Mouse (Mus musculus) forebrain, embryonic 13.5 days (tissue): ENCODE measurements around the gene Zfp423. TPM values are rescaled to one million over a fixed set of nuclear protein-coding genes. Genes with fewer than 3 reads are reported as not detected.
A peak's percentile ranks its signal among the peaks of the same experiment; 100 is the strongest.

Experiments used
- ATAC-seq: fragments of 200-750 bp; cut with Nextera tagmentation; 2 replicates; pipeline ENCODE4 v1.8.0; 2017
- H3K27ac ChIP-seq: fragments of 300-500 bp; sonication (generic); 2 replicates; pipeline ENCODE4 v1.5.1; 2015; ENCODE audit warnings: inconsistent platforms, mild to moderate bottlenecking, moderate library complexity
- H3K27me3 ChIP-seq: fragments of 300-500 bp; sonication (generic); 2 replicates; pipeline ENCODE4 v1.6.1; 2015; ENCODE audit warnings: mild to moderate bottlenecking, inconsistent platforms
- H3K36me3 ChIP-seq: fragments of 300-500 bp; sonication (generic); 2 replicates; pipeline ENCODE4 v1.6.1; 2015; ENCODE audit warnings: mild to moderate bottlenecking, inconsistent platforms; ENCODE audit not compliant: poor library complexity, severe bottlenecking
- H3K4me1 ChIP-seq: fragments of 300-500 bp; sonication (generic); 2 replicates; pipeline ENCODE4 v1.6.1; 2015; ENCODE audit warnings: inconsistent platforms
- H3K4me2 ChIP-seq: fragments of 300-500 bp; sonication (generic); 2 replicates; pipeline ENCODE4 v1.6.1; 2015; ENCODE audit warnings: inconsistent platforms, mild to moderate bottlenecking, moderate library complexity
- H3K4me3 ChIP-seq: fragments of 300-500 bp; sonication (generic); 2 replicates; pipeline ENCODE4 v1.5.1; 2015; ENCODE audit warnings: mild to moderate bottlenecking, inconsistent platforms
- H3K9ac ChIP-seq: fragments of 300-500 bp; sonication (generic); 2 replicates; pipeline ENCODE4 v1.6.1; 2015; ENCODE audit warnings: mild to moderate bottlenecking, inconsistent platforms
- H3K9me3 ChIP-seq: fragments of 300-500 bp; sonication (generic); replicated peaks from 2 replicates; pipeline ENCODE4 v1.6.1; 2016; ENCODE audit warnings: inconsistent platforms
- WGBS: fragments of 180-500 bp; shearing (Covaris S2); methylation state at CpG from one replicate; pipeline ENCODE4 v1.1.7; 2015; 5-methylcytosine and 5-hydroxymethylcytosine counted together
- polyA plus RNA-seq: library from polyadenylated mRNA; unstranded; fragments of >200 nt; fragmentation: Nextera tagmentation; extraction: Ambion mirVana; gene quantifications from 2 replicates; pipeline ENCODE4 v1.2.1, GENCODE M21; 2015

Gene Zfp423
- polyA plus RNA-seq, 1 experiment from 2014 or later, result 23.2 TPM

- no peaks in the 10 kb centered on the region for H3K27me3 ChIP-seq
- H3K27ac ChIP-seq, result peak overlapping the region; percentile 27
- H3K9ac ChIP-seq, result 0 out of 2 replicates have a peak overlapping the region, but pooled peaks have one; percentile 22
- H3K4me3 ChIP-seq, result no peak overlapping the region
- peak; percentile 92 for ATAC-seq
- peaks cover 30% of the 10 kb centered on the region for H3K4me1 ChIP-seq
- H3K36me3 ChIP-seq, result no peaks in the 10 kb centered on the region
- 50% methylated on average over 17 of the region's 17 CpGs for WGBS
- H3K4me2 ChIP-seq, result 0 out of 2 replicates have a peak overlapping the region, but pooled peaks have one; percentile 12
- no peaks in the 10 kb centered on the region for H3K9me3 ChIP-seq
These were observed 147.9 kb downstream of the Zfp423 start for GRCm38 (mm10) chr8:87811399-87812068.

GRCm38 (mm10) chr8:87810771-87811170, 148.6 kb downstream of the Zfp423 start:
- H3K4me3 ChIP-seq, result no peak overlapping the region
- no peak overlapping the region for H3K4me2 ChIP-seq
- no peak overlapping the region for H3K9ac ChIP-seq
- H3K9me3 ChIP-seq, result no peaks in the 10 kb centered on the region
- H3K36me3 ChIP-seq, result no peaks in the 10 kb centered on the region
- ATAC-seq, result no peak
- peaks cover 30% of the 10 kb centered on the region for H3K4me1 ChIP-seq
- WGBS, result 80% methylated on average over 6 of the region's 6 CpGs
- H3K27me3 ChIP-seq, result no peaks in the 10 kb centered on the region
- H3K27ac ChIP-seq, result no peak overlapping the region

DNA sequence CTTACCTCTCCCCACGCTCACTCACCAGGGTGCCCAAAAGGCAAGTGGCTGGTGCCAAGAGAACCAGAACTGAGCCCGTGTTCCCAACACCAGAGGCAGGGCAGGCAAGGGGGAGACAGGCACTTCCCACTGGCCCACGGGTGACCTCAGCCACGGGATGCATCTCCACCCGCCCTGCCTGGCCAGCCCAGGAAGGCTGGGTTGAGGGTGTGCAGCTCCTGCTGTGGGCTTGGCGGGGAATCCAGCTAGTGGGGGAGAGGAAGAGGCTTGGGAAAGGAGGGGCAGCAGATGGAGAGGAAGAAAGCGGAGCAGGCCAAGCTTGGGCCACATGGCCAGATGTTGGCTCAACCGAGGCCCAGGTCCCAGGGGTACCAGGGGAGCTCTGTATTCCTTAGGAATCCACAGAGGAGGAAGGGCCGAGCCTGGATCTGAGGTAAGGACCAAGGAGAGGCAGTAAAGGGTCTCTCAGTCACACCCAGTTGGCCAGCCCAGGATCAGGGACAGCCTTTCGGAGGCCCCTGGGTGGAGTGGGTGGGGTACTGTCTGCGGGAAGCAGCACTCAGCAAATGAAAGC, 155.0 kb downstream of the Zfp423 start:
- WGBS, result 65% methylated on average over 11 of the region's 11 CpGs
- H3K27ac ChIP-seq, result no peak overlapping the region
- ATAC-seq, result 0 out of 2 replicates have a peak, but pooled peaks have one; percentile 16
- no peak overlapping the region for H3K9ac ChIP-seq
- H3K27me3 ChIP-seq, result no peaks in the 10 kb centered on the region
- peaks cover 42% of the 10 kb centered on the region for H3K4me1 ChIP-seq
- H3K9me3 ChIP-seq, result no peaks in the 10 kb centered on the region
- H3K4me2 ChIP-seq, result no peak overlapping the region
- H3K36me3 ChIP-seq, result no peaks in the 10 kb centered on the region
- no peak overlapping the region for H3K4me3 ChIP-seq

- peaks cover 42% of the 10 kb centered on the region for H3K4me1 ChIP-seq
- H3K36me3 ChIP-seq, result no peaks in the 10 kb centered on the region
- no peak overlapping the region for H3K9ac ChIP-seq
- WGBS, result 70% methylated on average over 10 of the region's 10 CpGs
- H3K4me3 ChIP-seq, result no peak overlapping the region
- H3K27me3 ChIP-seq, result no peaks in the 10 kb centered on the region
- H3K4me2 ChIP-seq, result no peak overlapping the region
- no peak for ATAC-seq
- no peaks in the 10 kb centered on the region for H3K9me3 ChIP-seq
- H3K27ac ChIP-seq, result no peak overlapping the region
These were observed 156.0 kb downstream of the Zfp423 start for GRCm38 (mm10) chr8:87803437-87803836.

- H3K4me1 ChIP-seq, result peaks cover 42% of the 10 kb centered on the region
- H3K9me3 ChIP-seq, result no peaks in the 10 kb centered on the region
- no peak for ATAC-seq
- H3K9ac ChIP-seq, result no peak overlapping the region
- H3K36me3 ChIP-seq, result no peaks in the 10 kb centered on the region
- no peak overlapping the region for H3K4me2 ChIP-seq
- no peak overlapping the region for H3K27ac ChIP-seq
- H3K4me3 ChIP-seq, result no peak overlapping the region
- 61% methylated on average over 3 of the region's 3 CpGs for WGBS
- no peaks in the 10 kb centered on the region for H3K27me3 ChIP-seq
These were observed 156.8 kb downstream of the Zfp423 start for GRCm38 (mm10) chr8:87802571-87802970.

DNA sequence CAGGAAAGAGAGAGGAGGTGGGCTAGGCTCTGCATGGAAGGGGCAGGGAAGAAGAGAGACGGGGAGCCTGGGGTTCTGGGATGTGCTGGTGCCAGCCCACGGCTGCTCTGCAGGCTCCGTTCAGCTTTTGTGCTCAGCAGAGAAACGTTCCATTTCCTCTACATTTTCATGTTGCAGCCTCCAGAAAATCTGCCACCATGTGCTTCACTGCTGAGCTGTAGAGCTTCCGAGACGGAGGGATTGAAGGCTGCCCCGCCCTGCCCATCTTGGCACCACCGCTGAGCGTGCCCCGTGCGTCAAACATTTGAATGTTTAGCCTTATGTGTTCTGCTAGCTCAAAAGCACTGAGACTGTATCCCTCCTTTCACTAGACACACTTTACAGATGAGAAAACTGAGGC, 159.3 kb downstream of the Zfp423 start:
- H3K9me3 ChIP-seq, result no peaks in the 10 kb centered on the region
- H3K9ac ChIP-seq, result no peak overlapping the region
- no peaks in the 10 kb centered on the region for H3K27me3 ChIP-seq
- H3K36me3 ChIP-seq, result no peaks in the 10 kb centered on the region
- H3K27ac ChIP-seq, result no peak overlapping the region
- H3K4me1 ChIP-seq, result peaks cover 37% of the 10 kb centered on the region
- no peak overlapping the region for H3K4me2 ChIP-seq
- ATAC-seq, result no peak
- no peak overlapping the region for H3K4me3 ChIP-seq
- 84% methylated on average over 11 of the region's 11 CpGs for WGBS

GRCm38 (mm10) chr8:87796234-87796633, 163.2 kb downstream of the Zfp423 start:
- no peak overlapping the region for H3K9ac ChIP-seq
- H3K9me3 ChIP-seq, result no peaks in the 10 kb centered on the region
- H3K4me1 ChIP-seq, result peaks cover 23% of the 10 kb centered on the region
- H3K4me2 ChIP-seq, result no peak overlapping the region
- WGBS, result 73% methylated on average over 7 of the region's 7 CpGs
- H3K27me3 ChIP-seq, result no peaks in the 10 kb centered on the region
- H3K4me3 ChIP-seq, result no peak overlapping the region
- ATAC-seq, result no peak
- H3K27ac ChIP-seq, result no peak overlapping the region
- H3K36me3 ChIP-seq, result no peaks in the 10 kb centered on the region

DNA sequence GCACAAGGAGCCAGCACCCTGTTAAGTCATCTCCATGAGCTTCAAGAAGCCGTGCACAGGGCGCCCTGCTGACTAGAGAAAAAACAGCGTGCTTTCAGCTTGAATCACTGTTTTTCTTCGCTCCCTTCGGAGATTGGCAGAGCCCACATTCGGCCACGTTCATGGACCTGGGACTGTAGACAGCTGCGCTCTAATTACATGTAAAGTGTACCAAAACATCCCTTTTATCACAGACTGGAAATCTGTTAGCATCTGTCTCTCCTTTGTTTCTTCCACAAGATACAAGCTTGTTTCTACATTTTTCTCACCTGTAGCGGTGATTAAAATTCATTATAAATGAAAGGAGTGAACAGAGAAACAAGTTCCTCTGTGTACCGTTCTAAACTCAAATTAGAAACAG, 164.8 kb downstream of the Zfp423 start:
- Histone ChIP-seq H3K27me3 (no peaks in the 10 kb centered on the region), H3K4me3 (no peak overlapping the region), H3K27ac (peak overlapping the region; percentile 14; the same call in 1 of the 2 replicates), H3K9ac (no peak overlapping the region), H3K36me3 (no peaks in the 10 kb centered on the region), H3K4me1 (peaks cover 20% of the 10 kb centered on the region), H3K9me3 (no peaks in the 10 kb centered on the region), H3K4me2 (no peak overlapping the region)
- 47% methylated on average over 10 of the region's 10 CpGs for WGBS
- ATAC-seq, result peak; percentile 58; the same call in 1 of the 2 replicates

DNA sequence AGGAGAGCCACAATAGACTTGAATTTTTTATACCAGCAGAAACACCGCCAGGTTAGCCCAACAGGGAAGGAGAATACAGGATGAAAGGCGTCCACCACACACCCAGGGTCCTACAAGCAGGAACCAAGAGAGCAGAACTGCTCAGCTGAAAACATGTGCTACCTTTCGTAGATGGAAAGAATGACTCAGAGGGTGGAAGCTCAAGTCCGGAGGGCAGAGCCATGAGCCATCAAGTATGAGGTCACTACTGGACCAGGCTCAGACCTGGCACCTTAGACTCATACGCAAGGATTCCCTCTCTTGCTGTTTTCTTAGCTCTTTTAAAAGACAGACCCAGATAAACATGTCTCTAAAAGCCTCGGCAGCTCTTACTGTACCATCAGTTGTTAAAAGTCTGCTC, 168.3 kb downstream of the Zfp423 start:
- Histone ChIP-seq H3K9ac (no peak overlapping the region), H3K4me2 (no peak overlapping the region), H3K9me3 (no peaks in the 10 kb centered on the region), H3K4me1 (peaks cover 40% of the 10 kb centered on the region), H3K27ac (no peak overlapping the region), H3K27me3 (no peaks in the 10 kb centered on the region), H3K36me3 (no peaks in the 10 kb centered on the region), H3K4me3 (no peak overlapping the region)
- 91% methylated on average over 6 of the region's 6 CpGs for WGBS
- ATAC-seq, result no peak

GRCm38 (mm10) chr8:87784641-87785439, 174.6 kb downstream of the Zfp423 start:
- H3K36me3 ChIP-seq, result peaks cover 32% of the 10 kb centered on the region
- H3K27me3 ChIP-seq, result no peaks in the 10 kb centered on the region
- peak overlapping the region; percentile 19; the same call in 1 of the 2 replicates for H3K27ac ChIP-seq
- ATAC-seq, result peak; percentile 43; the same call in 1 of the 2 replicates
- peak overlapping the region; percentile 34; the same call in 1 of the 2 replicates for H3K4me2 ChIP-seq
- H3K9ac ChIP-seq, result no peak overlapping the region
- no peak overlapping the region for H3K4me3 ChIP-seq
- no peaks in the 10 kb centered on the region for H3K9me3 ChIP-seq
- peaks cover 54% of the 10 kb centered on the region for H3K4me1 ChIP-seq
- 39% methylated on average over 13 of the region's 13 CpGs for WGBS

DNA sequence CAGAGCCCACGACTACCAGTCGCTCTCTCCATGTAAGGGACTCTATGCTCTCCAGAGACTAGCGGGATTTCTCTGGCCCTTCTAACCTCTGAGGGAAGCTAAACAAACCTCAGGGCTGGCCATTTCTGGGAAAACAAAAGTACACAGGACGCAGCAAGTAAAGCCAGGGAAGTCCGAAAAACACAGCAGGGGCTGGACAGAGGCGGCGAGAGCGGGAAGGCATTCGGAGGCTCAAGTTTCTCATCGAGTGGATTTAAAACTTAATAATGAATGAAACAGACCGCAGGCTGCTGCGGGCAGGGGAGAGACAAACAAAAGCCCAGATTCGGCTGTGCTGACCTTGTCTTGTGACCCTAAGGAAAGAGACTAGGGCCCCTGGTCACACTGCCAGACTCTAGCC, 175.2 kb downstream of the Zfp423 start:
- no peak for ATAC-seq

DNA sequence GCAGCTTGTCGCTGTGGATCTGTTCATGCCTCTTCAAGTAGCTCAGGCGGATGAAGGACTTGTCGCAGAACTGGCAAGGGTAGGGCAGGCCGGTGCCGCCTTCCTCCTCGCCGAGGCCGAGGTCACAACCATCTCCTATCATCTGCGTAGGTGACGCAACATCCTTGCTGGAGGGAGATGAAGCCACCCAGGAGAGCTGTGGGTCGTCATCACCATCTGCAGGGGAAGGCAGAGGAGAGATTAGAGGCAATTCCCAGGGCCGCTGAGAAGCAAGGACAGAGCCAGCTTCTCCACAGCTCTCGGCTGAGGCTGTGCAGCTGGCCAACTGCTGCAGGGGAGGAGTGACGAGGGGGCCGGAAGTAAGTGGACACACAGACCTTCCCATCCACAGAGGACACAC, 176.2 kb downstream of the Zfp423 start:
- H3K36me3 ChIP-seq, result peaks cover 45% of the 10 kb centered on the region
- 0 out of 2 replicates have a peak overlapping the region, but pooled peaks have one; percentile 8 for H3K9ac ChIP-seq
- H3K4me2 ChIP-seq, result no peak overlapping the region
- no peaks in the 10 kb centered on the region for H3K27me3 ChIP-seq
- H3K4me1 ChIP-seq, result peaks cover 57% of the 10 kb centered on the region
- H3K4me3 ChIP-seq, result no peak overlapping the region
- 72% methylated on average over 15 of the region's 15 CpGs for WGBS
- ATAC-seq, result no peak
- H3K27ac ChIP-seq, result no peak overlapping the region
- no peaks in the 10 kb centered on the region for H3K9me3 ChIP-seq

More for the DNA sequence above, 175.2 kb downstream of the Zfp423 start:
- peaks cover 54% of the 10 kb centered on the region for H3K4me1 ChIP-seq
- H3K9ac ChIP-seq, result peak overlapping the region; percentile 27
- no peaks in the 10 kb centered on the region for H3K9me3 ChIP-seq
- no peak overlapping the region for H3K4me3 ChIP-seq
- H3K27ac ChIP-seq, result 0 out of 2 replicates have a peak overlapping the region, but pooled peaks have one; percentile 8
- H3K4me2 ChIP-seq, result peak overlapping the region; percentile 34
- no peaks in the 10 kb centered on the region for H3K27me3 ChIP-seq
- peaks cover 38% of the 10 kb centered on the region for H3K36me3 ChIP-seq
- 5% methylated on average over 13 of the region's 13 CpGs for WGBS
